Mouse (Mus musculus): ENCODE measurements at regions not wholly inside any gene's neighbourhood (a gene's known extent, or its start where the extent isn't known, plus 50 kb on each side); places are given as distances from the start of the nearest gene placed in this dataset.

GRCm38 (mm10) chr17:93460409-93460808 is 261.6 kb downstream of the Adcyap1 start:
- DNase-seq (ENCODE audit: low read depth): no peak

- DNase-seq (ENCODE audit: low read depth): no peak
These were observed 264.9 kb downstream of the Adcyap1 start for GRCm38 (mm10) chr17:93463621-93464211.

- no peak for DNase-seq (ENCODE audit: low read depth)
These were observed 283.6 kb downstream of the Adcyap1 start for GRCm38 (mm10) chr17:93482378-93482777.

- no peak for DNase-seq (ENCODE audit: low read depth)
These were observed 285.7 kb downstream of the Adcyap1 start for GRCm38 (mm10) chr17:93484540-93484939.

GRCm38 (mm10) chr17:93486442-93486841 is 287.6 kb downstream of the Adcyap1 start:
- no peak for DNase-seq (ENCODE audit: low read depth)

GRCm38 (mm10) chr17:93489988-93490732 is 291.3 kb downstream of the Adcyap1 start:
- DNase-seq (ENCODE audit: low read depth): no peak

GRCm38 (mm10) chr17:93508882-93509594 is 310.2 kb downstream of the Adcyap1 start:
- DNase-seq (ENCODE audit: low read depth): no peak

- DNase-seq (ENCODE audit: low read depth): no peak
These were observed 324.6 kb downstream of the Adcyap1 start for GRCm38 (mm10) chr17:93523406-93523805.

- peak; percentile 19 for DNase-seq (ENCODE audit: low read depth)
These were observed 327.2 kb downstream of the Adcyap1 start for GRCm38 (mm10) chr17:93525871-93526644.

GRCm38 (mm10) chr17:93532535-93532934 is 333.7 kb downstream of the Adcyap1 start:
- no peak for DNase-seq (ENCODE audit: low read depth)

GRCm38 (mm10) chr17:93534945-93535344 is 336.1 kb downstream of the Adcyap1 start:
- DNase-seq (ENCODE audit: low read depth): no peak

- DNase-seq (ENCODE audit: low read depth): no peak
These were observed 336.9 kb downstream of the Adcyap1 start for GRCm38 (mm10) chr17:93535751-93536150.

- no peak for DNase-seq (ENCODE audit: low read depth)
These were observed 343.0 kb downstream of the Adcyap1 start for GRCm38 (mm10) chr17:93541795-93542194.

GRCm38 (mm10) chr17:93550339-93550738 is 351.5 kb downstream of the Adcyap1 start:
- no peak for DNase-seq (ENCODE audit: low read depth)

GRCm38 (mm10) chr17:93555872-93556271 is 357.1 kb downstream of the Adcyap1 start:
- DNase-seq (ENCODE audit: low read depth): no peak

GRCm38 (mm10) chr17:93563277-93563772 is 364.5 kb downstream of the Adcyap1 start:
- no peak for DNase-seq (ENCODE audit: low read depth)

- DNase-seq (ENCODE audit: low read depth): no peak
These were observed 381.2 kb downstream of the Adcyap1 start for GRCm38 (mm10) chr17:93579981-93580380.

- DNase-seq (ENCODE audit: low read depth): no peak
These were observed 399.4 kb downstream of the Adcyap1 start for GRCm38 (mm10) chr17:93598181-93598685.

GRCm38 (mm10) chr17:93600236-93600635 is 401.4 kb downstream of the Adcyap1 start:
- DNase-seq (ENCODE audit: low read depth): no peak

GRCm38 (mm10) chr17:93609261-93609660 is 410.4 kb downstream of the Adcyap1 start:
- DNase-seq (ENCODE audit: low read depth): no peak

GRCm38 (mm10) chr17:93609942-93610596 is 411.3 kb downstream of the Adcyap1 start:
- DNase-seq (ENCODE audit: low read depth): no peak

Measured in NIH3T3 (cell line).